Comparison of ENCODE assay signal across 8 mouse cellular contexts in genomic region chr16:90925461-90925860, GRCm38 (mm10). TPM values are rescaled to one million over a fixed set of nuclear protein-coding genes. Genes with fewer than 3 reads are reported as not detected.
A peak's percentile ranks its signal among the peaks of the same experiment; 100 is the strongest.
DNase-seq lines count a peak whose midpoint lies in the region; ATAC-seq and TF ChIP-seq lines count a peak whose summit lies in the region.

No protein-coding gene starts in this region.

- intact Hi-C loops in left cerebral cortex, postnatal 4 days (cut with DNase I) = no loop called here

- TF ChIP-seq CTCF in Patski (IDR thresholded peaks at IDR 0.05) = no peak

- DNase-seq in 3134 (ENCODE audit: extremely low read depth, insufficient read length, low spot score) = peak; percentile 36
- DNase-seq in Patski (ENCODE audit: low read depth, low spot score) = no peak
- peak; percentile 65 to 77 for DNase-seq in cerebellum, postnatal 4 days (ENCODE audit: low spot score in 2 of 2)
- peak; percentile 73 for DNase-seq in kidney, adult 18-20 months
- DNase-seq in left cerebral cortex, postnatal 4 days = peak; percentile 78
- peak; percentile 20 for DNase-seq in naive thymus-derived CD4-positive, alpha-beta T cell, adult 2 months (ENCODE audit: low read depth)
- peak; percentile 49 for DNase-seq in urinary bladder, adult 2 months (ENCODE audit: low spot score)

- CTCF ChIA-PET in Patski (lab: Charles Lee) = interaction anchor here (1.2 to 2.3 kb wide), 4 partner anchors 9 to 95 kb away, joined by 3 to 9 read pairs (median 7); partner anchors contain the start of gene Cfap298

- in situ Hi-C loops in Patski (cut with MboI; ENCODE audit: low pct_unique_long_range_greater_than_20kb) = loop anchor here (10.0 kb wide), 1 partner anchor 601 kb away; no protein-coding TSS in a partner anchor

- POLR2A ChIA-PET in Patski (lab: Charles Lee) = no interaction called here

- H3K27me3 ChIP-seq in Patski = no peaks in the 10 kb centered on the region

- peak; percentile 56 for ATAC-seq in Patski
- ATAC-seq in granulocyte monocyte progenitor cell, adult 5-6 weeks (replicated peaks; ENCODE audit: poor library complexity, severe bottlenecking) = peak; percentile 60

RNA-seq across cellular contexts. Expression of gene Cfap298, which starts 9.5 kb away (rescaled TPM):
- polyA plus RNA-seq in Patski (2021) = 53.2 TPM
- total RNA-seq in granulocyte monocyte progenitor cell, adult 5-6 weeks (2014; fragmentation: Nextera tagmentation) = 27.7 and 39.3 TPM in 2 replicates
- total RNA-seq in granulocyte monocyte progenitor cell, adult 5-6 weeks (2017) = 63.1 and 118 TPM in 2 replicates
- total RNA-seq in left cerebral cortex, postnatal 4 days (2021) = 10 to 100 TPM; 31.6 to 35.8 TPM
- polyA plus RNA-seq in urinary bladder, adult 2 months (2012; rRNA removed) = 19.8 and 21.3 TPM in 2 replicates
